In genomic region chr3:84622026-84622425, GRCm38 (mm10) we compare ENCODE assay signal across 24 mouse cellular contexts. TPM values are rescaled to one million over a fixed set of nuclear protein-coding genes. Genes with fewer than 3 reads are reported as not detected.
A peak's percentile ranks its signal among the peaks of the same experiment; 100 is the strongest.
DNase-seq lines count a peak whose midpoint lies in the region; ATAC-seq and TF ChIP-seq lines count a peak whose summit lies in the region.
"Had no signal": no experiment of that assay in that cellular context is flagged by ENCODE, and none has a peak within 500 bp of the region (broad histone marks: within the 10 kb centered on the region; RNA-seq: fewer than 3 reads in every experiment).

No protein-coding gene starts in this region.

- ATAC-seq in lung, embryonic 14.5 days (ENCODE audit: insufficient read depth): no peak
- ATAC-seq in hematopoietic stem cell, adult 5-6 weeks (replicated peaks in 1 of 2; ENCODE audit: insufficient read depth in 1 of 2, low FRiP score in 2 of 2, low TSS enrichment in 1 of 2, low read depth in 1 of 2, poor library complexity in 2 of 2, severe bottlenecking in 2 of 2): peak; percentile 66 to 71
- ATAC-seq: forebrain, embryonic 14.5 days; intestine, embryonic 15.5 days; liver, embryonic 12.5 days had no signal

- H3K27ac ChIP-seq in lung, embryonic 14.5 days (ENCODE audit: low read depth): no peak overlapping the region
- H3K27ac ChIP-seq: embryonic facial prominence, embryonic 13.5 days; intestine, embryonic 15.5 days; liver, embryonic 12.5 days; lung, embryonic 15.5 days; neural tube, embryonic 13.5 days had no signal

- no peak overlapping the region for H3K4me2 ChIP-seq in lung, embryonic 14.5 days
- H3K4me2 ChIP-seq: embryonic facial prominence, embryonic 13.5 days; intestine, embryonic 15.5 days; liver, embryonic 12.5 days; lung, embryonic 15.5 days; midbrain, embryonic 11.5 days; neural tube, embryonic 13.5 days had no signal

- H3K4me1 ChIP-seq in lung, embryonic 14.5 days (ENCODE audit: insufficient read depth): 0 out of 2 replicates have a peak, but pooled peaks cover 6% of the 10 kb centered on the region
- H3K4me1 ChIP-seq in lung, adult 2 months (ENCODE audit: control insufficient read depth, insufficient read depth, low read length): peaks cover 6% of the 10 kb centered on the region; the same call in 1 of the 2 replicates
- H3K4me1 ChIP-seq: intestine, embryonic 15.5 days; liver, embryonic 12.5 days; neural tube, embryonic 13.5 days had no signal

- 21% methylated on average over 3 of the region's 3 CpGs for WGBS in lung, embryonic 14.5 days
- WGBS in lung, adult 2 months: 15% methylated on average over 3 of the region's 3 CpGs

- H3K36me3 ChIP-seq in lung, embryonic 14.5 days (ENCODE audit: insufficient read depth): no peaks in the 10 kb centered on the region
- H3K36me3 ChIP-seq: embryonic facial prominence, embryonic 13.5 days; intestine, embryonic 15.5 days; liver, embryonic 12.5 days; lung, embryonic 15.5 days; neural tube, embryonic 13.5 days had no signal

- H3K9me3 ChIP-seq in lung, embryonic 14.5 days (ENCODE audit: low read depth, low read length): no peaks in the 10 kb centered on the region
- H3K9me3 ChIP-seq: embryonic facial prominence, embryonic 13.5 days; intestine, embryonic 15.5 days; liver, embryonic 12.5 days; lung, embryonic 15.5 days; neural tube, embryonic 13.5 days had no signal

- TF ChIP-seq CTCF in lung, embryonic 14.5 days (IDR thresholded peaks at IDR 0.05; ENCODE audit: low read depth): no peak
- no peak for TF ChIP-seq CTCF in lung, adult 2 months (IDR thresholded peaks at IDR 0.05; ENCODE audit: insufficient read depth, low read length)

- no peaks in the 10 kb centered on the region for H3K27me3 ChIP-seq in lung, embryonic 14.5 days (ENCODE audit: insufficient read depth, low read length)
- H3K27me3 ChIP-seq: embryonic facial prominence, embryonic 13.5 days; intestine, embryonic 15.5 days; liver, embryonic 12.5 days; lung, embryonic 15.5 days; neural tube, embryonic 13.5 days had no signal

- H3K9ac ChIP-seq in lung, embryonic 14.5 days: no peak overlapping the region
- H3K9ac ChIP-seq: embryonic facial prominence, embryonic 13.5 days; intestine, embryonic 15.5 days; liver, embryonic 12.5 days; lung, embryonic 15.5 days; neural tube, embryonic 13.5 days had no signal

- no peak overlapping the region for H3K4me3 ChIP-seq in lung, embryonic 14.5 days (ENCODE audit: low read depth, low read length)
- no peak overlapping the region for H3K4me3 ChIP-seq in lung, adult 2 months (replicated peaks; ENCODE audit: extremely low read depth, low read depth, low read length)
- H3K4me3 ChIP-seq: embryonic facial prominence, embryonic 13.5 days; intestine, embryonic 15.5 days; liver, embryonic 12.5 days; lung, embryonic 15.5 days; neural tube, embryonic 13.5 days had no signal

- peak; percentile 21 for DNase-seq in lung, embryonic 14.5 days
- DNase-seq in lung, adult 2 months: no peak
- DNase-seq in lung, postnatal 36 days: peak; percentile 73
- DNase-seq in layer of hippocampus, adult 8-10 months (ENCODE audit: low spot score in 2 of 2): no peak
- DNase-seq in retina, embryonic 14.5 days (ENCODE audit: low spot score): no peak
- DNase-seq in cerebellum, postnatal 10 days: no peak
- DNase-seq: adrenal gland, postnatal 25 days; cerebellum, adult 18-20 months; gastrocnemius, postnatal 14 days; kidney, postnatal 36 days; layer of hippocampus, adult 9-11 months; right cerebral cortex, postnatal 25 days; thymus, postnatal 36 days had no signal

- no peak for TF ChIP-seq POLR2A in lung, adult 2 months (IDR thresholded peaks at IDR 0.05; ENCODE audit: borderline replicate concordance, extremely low read depth, low read depth, low read length)

RNA-seq across cellular contexts. Expression of gene Tigd4, which starts 28.7 kb away (rescaled TPM):
- 0.05 and 0.07 TPM in 2 replicates for polyA plus RNA-seq in lung, embryonic 14.5 days (2014; fragmentation: Nextera tagmentation; extraction: Ambion mirVana)
- polyA plus RNA-seq in lung, adult 2 months (2012; rRNA removed): 0.04 TPM in 1 of 2 replicates, not detected in the other
- total RNA-seq in hematopoietic stem cell, adult 5-6 weeks (2017): not detected in 2 replicates
- total RNA-seq in layer of hippocampus, adult 8-10 months (2022): not detected
- polyA plus RNA-seq: forebrain, embryonic 14.5 days; intestine, embryonic 15.5 days; kidney, embryonic 14.5 days; limb, embryonic 11.5 days; midbrain, embryonic 11.5 days; neural tube, embryonic 13.5 days; spleen, adult 2 months had no signal

RNA-seq across cellular contexts. Expression of gene Arfip1, which starts 39.6 kb away (rescaled TPM):
- 58.2 and 58.5 TPM in 2 replicates for polyA plus RNA-seq in lung, embryonic 14.5 days (2014; fragmentation: Nextera tagmentation; extraction: Ambion mirVana)
- 9.4 and 14.2 TPM in 2 replicates for polyA plus RNA-seq in lung, adult 2 months (2012; rRNA removed)
- 48.4 and 53.3 TPM in 2 replicates for total RNA-seq in hematopoietic stem cell, adult 5-6 weeks (2017)
- 10 to 100 TPM; 20.4 to 23.8 (median 20.6) TPM for total RNA-seq in layer of hippocampus, adult 8-10 months (2022)

RNA-seq across cellular contexts. Expression of gene Tmem154, which starts 44.0 kb away (rescaled TPM):
- 1.4 and 2.1 TPM in 2 replicates for polyA plus RNA-seq in lung, embryonic 14.5 days (2014; fragmentation: Nextera tagmentation; extraction: Ambion mirVana)
- polyA plus RNA-seq in lung, adult 2 months (2012; rRNA removed): 6.4 and 11.9 TPM in 2 replicates
- 8.0 and 18.7 TPM in 2 replicates for total RNA-seq in hematopoietic stem cell, adult 5-6 weeks (2017)
- 1 to 10 TPM in 2 of 4 experiments, under 1 TPM in 2; 0.49 to 2.8 (median 0.92) TPM for total RNA-seq in layer of hippocampus, adult 8-10 months (2022)

Comparison
In these comparisons a context has a peak if more than half of its experiments do, and no peak if none do; other contexts are left out.
1. DNase-seq: peak in lung, embryonic 14.5 days (single experiment) and lung, postnatal 36 days (single experiment); none in lung, adult 2 months (single experiment), layer of hippocampus, adult 8-10 months (0 of 2), retina, embryonic 14.5 days (single experiment) and cerebellum, postnatal 10 days (0 of 2).